Mouse (Mus musculus) midbrain, embryonic 10.5 days (tissue): ENCODE results near the gene Fkbp14. TPM values are rescaled to one million over a fixed set of nuclear protein-coding genes. Genes with fewer than 3 reads are reported as not detected.
A peak's percentile ranks its signal among the peaks of the same experiment; 100 is the strongest.

Experiments
- DNase-seq: peaks from one replicate; pipeline ENCODE4 v3.0.0-alpha.2; 2017; ENCODE audit warnings: low spot score
- H3K27ac ChIP-seq: fragments of 300-500 bp; sonication (generic); replicated peaks from 2 replicates; pipeline ENCODE4 v1.5.1; 2016; ENCODE audit warnings: mild to moderate bottlenecking
- H3K27me3 ChIP-seq: fragments of 300-500 bp; sonication (generic); 2 replicates; pipeline ENCODE4 v1.6.1; 2016; ENCODE audit warnings: low read depth, mild to moderate bottlenecking; ENCODE audit not compliant: poor library complexity, severe bottlenecking
- H3K36me3 ChIP-seq: fragments of 300-500 bp; sonication (generic); 2 replicates; pipeline ENCODE4 v1.6.1; 2016; ENCODE audit warnings: mild to moderate bottlenecking, moderate library complexity
- H3K4me1 ChIP-seq: fragments of 300-500 bp; sonication (generic); 2 replicates; pipeline ENCODE4 v1.6.1; 2016
- H3K4me3 ChIP-seq: fragments of 300-500 bp; sonication (generic); 2 replicates; pipeline ENCODE4 v1.5.1; 2016; ENCODE audit warnings: mild to moderate bottlenecking, moderate library complexity
- H3K9me3 ChIP-seq: fragments of 300-500 bp; sonication (generic); replicated peaks from 2 replicates; pipeline ENCODE4 v1.6.1; 2016; ENCODE audit warnings: mild to moderate bottlenecking
- WGBS: fragments of 180-500 bp; shearing (Covaris S2); methylation state at CpG from one replicate; pipeline ENCODE4 v1.1.7; 2016; 5-methylcytosine and 5-hydroxymethylcytosine counted together
- polyA plus RNA-seq: library from polyadenylated mRNA; unstranded; fragments of >200 nt; fragmentation: Nextera tagmentation; extraction: Ambion mirVana; gene quantifications from 2 replicates; pipeline ENCODE4 v1.2.1, GENCODE M21; 2016

Fkbp14 gene
- polyA plus RNA-seq, 1 experiment from 2014 or later: 13.0 TPM

DNA sequence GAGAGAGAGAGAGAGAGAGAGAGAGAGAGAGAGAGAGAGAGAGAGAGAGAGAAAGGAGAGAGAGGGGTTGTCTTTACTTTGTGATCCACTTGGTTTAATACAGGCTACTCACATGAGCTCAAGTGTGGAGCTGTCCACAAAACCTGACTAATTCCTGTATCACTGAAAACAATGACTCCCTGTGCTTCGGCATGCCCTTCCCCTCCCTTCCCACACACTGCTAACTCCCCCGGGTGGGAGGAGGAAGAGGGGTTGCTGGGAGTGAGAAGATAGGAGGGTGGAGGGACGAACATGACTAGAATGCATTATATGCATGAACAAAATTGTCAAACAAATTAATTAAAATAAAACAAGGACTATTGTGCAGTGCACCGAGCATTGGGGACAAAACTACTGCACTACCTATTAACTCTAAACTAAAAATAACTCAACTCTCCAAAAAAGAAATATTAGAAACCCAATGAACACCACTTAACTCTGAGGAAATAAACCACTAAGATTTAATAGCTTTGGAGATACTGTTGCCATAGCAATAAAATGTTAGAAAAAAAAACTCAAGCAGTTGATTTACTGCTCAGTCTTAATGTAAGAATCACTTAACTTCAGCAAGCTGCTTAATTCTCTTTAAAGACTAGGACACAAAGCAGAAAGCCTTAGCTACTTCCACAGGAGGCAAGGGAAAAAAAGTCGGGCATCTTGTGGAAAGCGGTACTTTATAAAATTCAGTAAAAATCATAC, 23.7 kb downstream of the Fkbp14 start:
- Histone ChIP-seq H3K27me3 (peaks cover 5% of the 10 kb centered on the region; the same call in 1 of the 2 replicates), H3K4me3 (no peak overlapping the region), H3K4me1 (peaks cover 42% of the 10 kb centered on the region), H3K36me3 (no peaks in the 10 kb centered on the region), H3K27ac (peak overlapping the region; percentile 69; the same call in 1 of the 2 replicates), H3K9me3 (no peaks in the 10 kb centered on the region)
- no peak for DNase-seq
- 39% methylated on average over 6 of the region's 6 CpGs for WGBS

- Histone ChIP-seq H3K9me3 (no peaks in the 10 kb centered on the region), H3K4me1 (peaks cover 62% of the 10 kb centered on the region), H3K4me3 (no peak overlapping the region), H3K27ac (no peak overlapping the region), H3K27me3 (peaks cover 29% of the 10 kb centered on the region), H3K36me3 (no peaks in the 10 kb centered on the region)
- DNase-seq: no peak
- 55% methylated on average over 7 of the region's 7 CpGs for WGBS
Measured at GRCm38 (mm10) chr6:54569776-54570175, 27.3 kb downstream of the Fkbp14 start.

DNA sequence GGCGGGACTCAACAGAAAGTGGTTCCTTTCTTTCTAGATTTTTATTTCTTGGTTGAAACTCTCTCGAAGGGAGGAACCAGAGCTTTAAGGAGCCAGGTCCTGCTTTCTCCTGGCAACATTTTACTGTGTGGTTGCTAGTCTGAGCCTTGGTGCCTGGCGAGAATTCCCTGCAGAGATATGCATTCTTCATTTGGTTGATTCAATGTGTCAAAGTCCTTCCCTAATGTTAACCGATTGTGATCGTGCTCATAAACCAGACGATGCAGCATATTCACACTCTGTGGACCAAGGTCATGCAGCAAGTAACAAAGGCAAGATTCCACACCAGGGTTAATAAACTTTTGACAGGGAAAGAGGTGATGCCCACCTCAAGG, 30.6 kb downstream of the Fkbp14 start:
- Histone ChIP-seq H3K9me3 (no peaks in the 10 kb centered on the region), H3K36me3 (no peaks in the 10 kb centered on the region), H3K4me3 (peak overlapping the region; percentile 72), H3K4me1 (peaks cover 77% of the 10 kb centered on the region), H3K27me3 (peaks cover 35% of the 10 kb centered on the region), H3K27ac (peak overlapping the region; percentile 95)
- no peak for DNase-seq
- 19% methylated on average over 6 of the region's 6 CpGs for WGBS

GRCm38 (mm10) chr6:54565665-54566545, 31.2 kb downstream of the Fkbp14 start, which contains the start of gene Scrn1:
Scrn1 (minus strand) TSS chr6:54566489.
- peaks cover 76% of the 10 kb centered on the region for H3K4me1 ChIP-seq
- H3K9me3 ChIP-seq: no peaks in the 10 kb centered on the region
- H3K27me3 ChIP-seq: peaks cover 35% of the 10 kb centered on the region
- WGBS: under 1% methylated on average over 60 of the region's 60 CpGs
- peak; percentile 83 for DNase-seq
- H3K36me3 ChIP-seq: no peaks in the 10 kb centered on the region
- peak within 1 kb of the TSS; percentile 72 for H3K4me3 ChIP-seq
- peak within 1 kb of the TSS; percentile 95 for H3K27ac ChIP-seq

DNA sequence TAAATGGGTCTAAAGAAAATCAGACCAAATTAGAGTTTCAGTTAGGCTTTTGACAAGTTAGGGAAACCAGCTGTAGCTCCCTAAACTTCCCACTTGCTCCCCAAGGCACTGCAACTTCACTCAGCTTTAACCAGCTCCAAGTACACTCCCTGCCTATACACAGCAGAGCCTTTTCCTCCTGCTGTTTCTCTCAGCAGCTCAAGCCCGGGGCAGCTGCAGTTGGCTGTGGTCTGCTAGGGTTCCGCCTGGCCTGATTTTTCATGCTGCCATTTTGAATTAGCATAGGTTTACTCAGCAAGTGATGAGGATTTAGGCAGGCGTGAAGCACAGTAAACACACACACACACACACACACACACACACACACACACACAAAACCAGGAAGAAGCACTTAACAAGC, 32.1 kb downstream of the Fkbp14 start:
- no peaks in the 10 kb centered on the region for H3K9me3 ChIP-seq
- peak overlapping the region; percentile 95 for H3K27ac ChIP-seq
- H3K36me3 ChIP-seq: no peaks in the 10 kb centered on the region
- H3K4me1 ChIP-seq: peaks cover 72% of the 10 kb centered on the region
- WGBS: 15% methylated on average over 3 of the region's 3 CpGs
- H3K27me3 ChIP-seq: peaks cover 30% of the 10 kb centered on the region
- peak; percentile 75 for DNase-seq
- peak overlapping the region; percentile 72 for H3K4me3 ChIP-seq

DNA sequence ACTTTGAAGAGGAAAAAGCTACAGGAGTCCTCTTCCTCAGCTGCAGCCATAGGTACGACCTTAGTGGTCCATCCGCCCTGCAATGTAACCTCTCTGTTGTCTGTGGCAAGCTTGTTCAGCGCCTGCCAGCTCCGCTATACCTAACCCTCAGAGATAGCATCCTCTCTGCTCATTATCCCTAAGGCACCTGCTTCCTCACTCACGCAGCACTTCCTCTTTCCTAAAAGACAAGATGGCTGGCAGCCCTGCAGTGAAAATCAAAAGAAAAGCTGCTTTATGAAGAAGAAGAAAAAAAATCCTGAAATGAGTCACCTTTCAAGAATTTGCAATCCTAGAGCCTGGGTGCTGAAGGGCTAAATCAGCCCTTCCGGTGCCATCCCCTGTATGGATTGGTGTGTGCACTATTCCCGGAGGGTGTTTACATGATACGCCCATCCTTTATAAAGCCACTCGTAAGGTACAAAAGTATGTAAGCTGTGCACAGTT, 32.6 kb downstream of the Fkbp14 start:
- Histone ChIP-seq H3K36me3 (no peaks in the 10 kb centered on the region), H3K9me3 (no peaks in the 10 kb centered on the region), H3K4me3 (peak overlapping the region; percentile 72), H3K27me3 (peaks cover 30% of the 10 kb centered on the region), H3K4me1 (peaks cover 73% of the 10 kb centered on the region), H3K27ac (peak overlapping the region; percentile 95)
- 65% methylated on average over 9 of the region's 9 CpGs for WGBS
- no peak for DNase-seq

DNA sequence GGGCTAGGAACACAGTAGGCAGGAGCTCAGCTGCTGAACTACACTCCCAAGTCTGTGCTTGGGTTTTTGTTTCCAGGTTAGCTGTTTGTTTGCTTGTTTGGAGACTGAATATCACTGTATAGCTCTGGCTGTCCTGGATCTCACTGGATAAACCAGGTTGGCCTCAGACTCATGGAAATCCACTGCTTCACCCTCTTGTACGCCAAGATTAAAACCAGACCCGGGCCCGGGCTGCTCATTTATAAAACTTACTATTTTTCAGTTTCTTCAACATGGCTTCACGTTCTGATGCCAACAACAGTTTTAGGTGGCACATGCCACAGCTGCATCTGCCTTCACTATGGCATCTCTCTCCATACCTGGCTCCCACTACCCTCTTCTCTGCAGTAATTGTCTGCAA, 33.5 kb downstream of the Fkbp14 start:
- Histone ChIP-seq H3K4me1 (peaks cover 75% of the 10 kb centered on the region), H3K4me3 (peak overlapping the region; percentile 72; the same call in 1 of the 2 replicates), H3K9me3 (no peaks in the 10 kb centered on the region), H3K27me3 (peaks cover 30% of the 10 kb centered on the region), H3K27ac (no peak overlapping the region; the same call in 1 of the 2 replicates), H3K36me3 (no peaks in the 10 kb centered on the region)
- 88% methylated on average over 4 of the region's 4 CpGs for WGBS
- no peak for DNase-seq

DNA sequence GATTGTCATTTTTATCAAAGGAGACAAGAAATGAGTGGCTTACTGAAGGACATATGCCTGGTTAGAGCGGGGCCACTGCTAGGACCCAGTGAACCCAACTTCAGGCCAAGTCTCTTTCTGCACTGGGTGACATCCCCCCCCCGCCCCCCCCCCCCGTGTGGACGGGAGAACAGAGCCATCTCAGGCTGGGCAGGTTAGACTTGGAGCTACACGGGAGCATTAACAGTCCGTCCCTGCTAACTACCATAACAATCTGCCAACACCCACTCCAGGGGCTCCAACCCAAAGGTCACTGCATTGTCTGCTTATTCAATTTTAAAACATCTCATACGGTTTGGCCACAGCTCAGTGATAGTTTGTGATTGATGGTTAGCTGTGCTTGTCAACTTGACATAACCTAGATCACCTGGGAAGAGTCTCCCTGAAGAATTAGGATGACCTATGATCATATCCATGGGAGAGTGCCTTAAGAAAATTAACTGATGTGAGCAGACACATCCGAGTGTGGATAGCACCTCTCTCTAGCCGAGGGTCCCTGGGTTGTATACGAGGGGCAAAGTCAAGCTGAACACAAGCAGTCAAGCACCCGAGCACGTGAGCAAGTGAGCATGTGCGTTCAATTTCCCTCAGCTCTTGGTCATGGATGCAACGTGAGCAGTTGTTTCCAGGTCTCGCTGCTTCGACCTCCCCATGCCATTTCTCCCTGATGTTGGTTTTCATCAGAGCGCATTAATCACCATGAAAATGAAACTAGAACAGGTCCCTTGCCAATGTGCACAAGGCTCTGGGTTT, 34.9 kb downstream of the Fkbp14 start:
- 80% methylated on average over 17 of the region's 17 CpGs for WGBS
- H3K4me1 ChIP-seq: peaks cover 69% of the 10 kb centered on the region

GRCm38 (mm10) chr6:54558466-54558865, 38.6 kb downstream of the Fkbp14 start:
- Histone ChIP-seq H3K9me3 (no peaks in the 10 kb centered on the region), H3K27me3 (no peaks in the 10 kb centered on the region; the same call in 1 of the 2 replicates), H3K27ac (0 out of 2 replicates have a peak overlapping the region, but pooled peaks have one; percentile 18), H3K4me3 (no peak overlapping the region), H3K4me1 (peaks cover 62% of the 10 kb centered on the region), H3K36me3 (peaks cover 5% of the 10 kb centered on the region)
- DNase-seq: no peak
- 80% methylated on average over 7 of the region's 7 CpGs for WGBS

More for the DNA sequence above, 34.9 kb downstream of the Fkbp14 start:
- Histone ChIP-seq H3K27ac (no peak overlapping the region), H3K4me3 (no peak overlapping the region), H3K27me3 (peaks cover 22% of the 10 kb centered on the region), H3K36me3 (peaks cover 5% of the 10 kb centered on the region), H3K9me3 (no peaks in the 10 kb centered on the region)
- no peak for DNase-seq

DNA sequence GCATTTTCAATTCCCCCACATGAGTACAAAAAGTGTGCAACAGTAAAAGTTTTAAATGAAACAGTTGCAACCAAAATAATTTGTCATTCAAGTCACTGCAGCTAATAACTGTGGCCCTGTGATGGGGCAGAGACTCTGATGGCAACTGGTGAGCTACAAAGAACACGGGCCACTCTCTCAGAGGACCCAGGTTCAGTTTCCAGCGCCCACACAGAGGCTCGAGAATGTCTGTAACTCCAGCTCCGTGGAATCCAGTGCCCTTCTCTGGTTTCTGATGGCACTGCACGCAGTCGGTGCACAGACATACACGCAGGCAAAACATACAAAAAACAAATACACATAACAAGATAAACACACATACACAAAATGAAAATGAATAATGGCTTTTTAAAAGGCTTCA, 39.4 kb downstream of the Fkbp14 start:
- Histone ChIP-seq H3K27ac (no peak overlapping the region), H3K27me3 (no peaks in the 10 kb centered on the region; the same call in 1 of the 2 replicates), H3K4me1 (peaks cover 65% of the 10 kb centered on the region), H3K36me3 (peaks cover 5% of the 10 kb centered on the region), H3K4me3 (no peak overlapping the region), H3K9me3 (no peaks in the 10 kb centered on the region)
- 93% methylated on average over 7 of the region's 7 CpGs for WGBS
- DNase-seq: no peak

DNA sequence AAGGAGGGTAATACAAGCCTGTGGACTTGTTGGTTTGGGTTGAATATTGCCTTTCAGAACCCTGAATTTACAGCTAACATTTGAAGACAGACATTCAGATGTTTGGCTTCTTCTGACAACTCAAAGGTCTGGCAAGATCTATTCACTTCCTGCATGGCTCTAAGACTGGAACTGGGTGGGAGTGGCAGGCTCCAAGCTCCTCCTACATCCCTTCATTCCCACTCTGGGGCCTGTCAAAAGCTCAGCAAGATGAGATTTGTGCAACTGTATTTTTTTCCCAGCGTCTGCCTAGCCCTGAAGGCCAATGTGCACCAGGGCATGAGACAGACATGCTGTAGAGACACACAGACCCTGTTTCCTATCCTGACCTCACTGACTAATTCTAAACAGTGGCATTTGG, 41.3 kb downstream of the Fkbp14 start:
- H3K9me3 ChIP-seq: no peaks in the 10 kb centered on the region
- peak overlapping the region; percentile 88 for H3K27ac ChIP-seq
- WGBS: 73% methylated on average over 1 of the region's 1 CpGs
- no peak for DNase-seq
- H3K4me1 ChIP-seq: peaks cover 72% of the 10 kb centered on the region
- H3K4me3 ChIP-seq: no peak overlapping the region
- H3K27me3 ChIP-seq: no peaks in the 10 kb centered on the region; the same call in 1 of the 2 replicates
- H3K36me3 ChIP-seq: peaks cover 5% of the 10 kb centered on the region
